Mouse (Mus musculus): ENCODE measurements around the gene Lrmda. TPM values are rescaled to one million over a fixed set of nuclear protein-coding genes. Genes with fewer than 3 reads are reported as not detected.

Lrmda gene
- total and polyA plus RNA-seq, 3 experiments, result 5.1 to 5.9 TPM; not detected in 1

GRCm38 (mm10) chr14:22037498-22038131 is 18.1 kb downstream of the Lrmda start:
- no peak overlapping the region for H3K4me3 ChIP-seq (ENCODE audit: control insufficient read depth in 1 of 2, insufficient read depth in 1 of 2, low read depth in 2 of 2, low read length in 2 of 2)
- H3K9me3 ChIP-seq (replicated peaks; ENCODE audit: insufficient read depth, low read length), result no peaks in the 10 kb centered on the region
- no peak for TF ChIP-seq POLR2AphosphoS2 (IDR thresholded peaks at IDR 0.05; ENCODE audit: low read length)
- no peak for TF ChIP-seq TBP (IDR thresholded peaks at IDR 0.05; ENCODE audit: low read depth, low read length)
- TF ChIP-seq USF1 (IDR thresholded peaks at IDR 0.05; ENCODE audit: low read depth, low read length), result no peak
- no peak for TF ChIP-seq POLR2AphosphoS5 (IDR thresholded peaks at IDR 0.05; ENCODE audit: borderline replicate concordance, low read depth, low read length)
- TF ChIP-seq MXI1 (IDR thresholded peaks at IDR 0.05; ENCODE audit: low read depth, low read length), result no peak
- no peak for TF ChIP-seq MAX (IDR thresholded peaks at IDR 0.05; ENCODE audit: low read length)
- no peak for TF ChIP-seq ZNF384 (IDR thresholded peaks at IDR 0.05; ENCODE audit: low read depth, low read length)
- TF ChIP-seq ELF1 (IDR thresholded peaks at IDR 0.05; ENCODE audit: low read depth, low read length), result no peak
- TF ChIP-seq JUND (IDR thresholded peaks at IDR 0.05; ENCODE audit: low read depth, low read length), result no peak
- TF ChIP-seq BHLHE40 (IDR thresholded peaks at IDR 0.05; ENCODE audit: borderline replicate concordance, low read depth, low read length), result no peak
- no peak for TF ChIP-seq SMC3 (IDR thresholded peaks at IDR 0.05; ENCODE audit: low read depth, low read length)
- TF ChIP-seq RAD21 (IDR thresholded peaks at IDR 0.05; ENCODE audit: low read depth, low read length), result no peak
- TF ChIP-seq USF2 (IDR thresholded peaks at IDR 0.05; ENCODE audit: borderline replicate concordance in 1 of 2, insufficient read depth in 1 of 2, low read depth in 1 of 2, low read length in 2 of 2), result no peak
- no peak for TF ChIP-seq NELFE (IDR thresholded peaks at IDR 0.05; ENCODE audit: low read depth, low read length)
- no peak for TF ChIP-seq MAZ (IDR thresholded peaks at IDR 0.05; ENCODE audit: low read depth, low read length)
- TF ChIP-seq EP300 (IDR thresholded peaks at IDR 0.05; ENCODE audit: low read depth in 1 of 2, low read length in 2 of 2), result no peak
- TF ChIP-seq KAT2A (conservative IDR thresholded peaks at IDR 0.05; ENCODE audit: low read depth, low read length), result no peak
- H3K79me2 ChIP-seq (ENCODE audit: control insufficient read depth, insufficient read depth, low read length, poor library complexity), result no peaks in the 10 kb centered on the region
- DNase-seq (ENCODE audit: low read depth, low spot score), result no peak
- H3K9ac ChIP-seq (ENCODE audit: control insufficient read depth, low read depth, low read length, poor library complexity, severe bottlenecking), result no peak overlapping the region
- no peaks in the 10 kb centered on the region for H3K36me3 ChIP-seq (ENCODE audit: control insufficient read depth in 1 of 2, insufficient read depth in 2 of 2, low read length in 2 of 2)
- no peaks in the 10 kb centered on the region for H3K4me1 ChIP-seq (ENCODE audit: control insufficient read depth in 1 of 2, insufficient read depth in 2 of 2, low read length in 2 of 2)
- H3K27me3 ChIP-seq (ENCODE audit: control insufficient read depth in 1 of 2, insufficient read depth in 2 of 2, low read length in 2 of 2), result no peaks in the 10 kb centered on the region
- H3K27ac ChIP-seq (ENCODE audit: control insufficient read depth, low read depth, low read length), result no peak overlapping the region

- Histone ChIP-seq H3K36me3 (ENCODE audit: control insufficient read depth in 1 of 2, insufficient read depth in 2 of 2, low read length in 2 of 2) (no peaks in the 10 kb centered on the region), H3K79me2 (ENCODE audit: control insufficient read depth, insufficient read depth, low read length, poor library complexity) (no peaks in the 10 kb centered on the region), H3K4me1 (ENCODE audit: control insufficient read depth in 1 of 2, insufficient read depth in 2 of 2, low read length in 2 of 2) (no peaks in the 10 kb centered on the region), H3K9me3 (replicated peaks; ENCODE audit: insufficient read depth, low read length) (no peaks in the 10 kb centered on the region), H3K27me3 (ENCODE audit: control insufficient read depth in 1 of 2, insufficient read depth in 2 of 2, low read length in 2 of 2) (no peaks in the 10 kb centered on the region), H3K4me3 (ENCODE audit: control insufficient read depth in 1 of 2, insufficient read depth in 1 of 2, low read depth in 2 of 2, low read length in 2 of 2) (no peak overlapping the region), H3K9ac (ENCODE audit: control insufficient read depth, low read depth, low read length, poor library complexity, severe bottlenecking) (no peak overlapping the region), H3K27ac (ENCODE audit: control insufficient read depth, low read depth, low read length) (no peak overlapping the region)
- no peak for DNase-seq (ENCODE audit: low read depth, low spot score)
- TF ChIP-seq MXI1 (IDR thresholded peaks at IDR 0.05; ENCODE audit: low read depth, low read length), result no peak
- no peak for TF ChIP-seq MAFK (IDR thresholded peaks at IDR 0.05; ENCODE audit: borderline replicate concordance, low read depth, low read length)
- no peak for TF ChIP-seq ZC3H11A (IDR thresholded peaks at IDR 0.05; ENCODE audit: low read depth, low read length)
- no peak for TF ChIP-seq UBTF (IDR thresholded peaks at IDR 0.05; ENCODE audit: borderline replicate concordance, insufficient read depth, low read depth, low read length)
- no peak for TF ChIP-seq POLR2A (IDR thresholded peaks at IDR 0.05; ENCODE audit: control insufficient read depth in 1 of 2, insufficient read depth in 1 of 2, low read depth in 1 of 2, low read length in 2 of 2, poor library complexity in 1 of 2)
- TF ChIP-seq ETS1 (IDR thresholded peaks at IDR 0.05; ENCODE audit: low read depth, low read length), result no peak
- TF ChIP-seq KAT2A (conservative IDR thresholded peaks at IDR 0.05; ENCODE audit: low read depth, low read length), result no peak
- no peak for TF ChIP-seq GATA1 (IDR thresholded peaks at IDR 0.05; ENCODE audit: low read depth, low read length)
- TF ChIP-seq NRF1 (IDR thresholded peaks at IDR 0.05; ENCODE audit: insufficient read depth, low read depth, low read length, poor library complexity, severe bottlenecking), result no peak
- TF ChIP-seq CHD1 (IDR thresholded peaks at IDR 0.05; ENCODE audit: low read depth, low read length), result no peak
- TF ChIP-seq MEF2A (IDR thresholded peaks at IDR 0.05; ENCODE audit: extremely low read depth, insufficient replicate concordance, low read depth, low read length, poor library complexity, severe bottlenecking), result no peak
- no peak for TF ChIP-seq POLR2AphosphoS2 (IDR thresholded peaks at IDR 0.05; ENCODE audit: low read length)
- TF ChIP-seq TAL1 (IDR thresholded peaks at IDR 0.05; ENCODE audit: low read length), result no peak
- TF ChIP-seq USF1 (IDR thresholded peaks at IDR 0.05; ENCODE audit: low read depth, low read length), result no peak
- no peak for TF ChIP-seq CTCF (IDR thresholded peaks at IDR 0.05 in 2 of 3, conservative IDR thresholded peaks at IDR 0.05 in 1 of 3; ENCODE audit: control insufficient read depth in 1 of 3, insufficient read depth in 1 of 3, low read depth in 2 of 3, low read length in 3 of 3, poor library complexity in 1 of 3, severe bottlenecking in 1 of 3)
- no peak for TF ChIP-seq POLR2AphosphoS5 (IDR thresholded peaks at IDR 0.05; ENCODE audit: borderline replicate concordance, low read depth, low read length)
- TF ChIP-seq USF2 (IDR thresholded peaks at IDR 0.05; ENCODE audit: borderline replicate concordance in 1 of 2, insufficient read depth in 1 of 2, low read depth in 1 of 2, low read length in 2 of 2), result no peak
- no peak for TF ChIP-seq SIN3A (IDR thresholded peaks at IDR 0.05; ENCODE audit: low read length)
- TF ChIP-seq MAX (IDR thresholded peaks at IDR 0.05; ENCODE audit: low read length), result no peak
- TF ChIP-seq CHD2 (IDR thresholded peaks at IDR 0.05; ENCODE audit: low read length), result no peak
Measured at GRCm38 (mm10) chr14:22042146-22042545, 22.6 kb downstream of the Lrmda start.
